Mouse (Mus musculus) bone marrow, adult 2 months (tissue): ENCODE measurements around the gene Dhfr.

ENCODE experiments used
- CTCF ChIP-seq: fragments of 200-500 bp; IDR thresholded peaks from 2 replicates; pipeline ENCODE4 v1.5.1; 2011; ENCODE audit warnings: low read length, control low read depth; ENCODE audit not compliant: control insufficient read depth, insufficient read depth
- POLR2A ChIP-seq: fragments of 200-500 bp; IDR thresholded peaks from 2 replicates; pipeline ENCODE4 v1.6.1; 2011; ENCODE audit warnings: low read depth, mild to moderate bottlenecking, control low read depth, low read length, borderline replicate concordance; ENCODE audit not compliant: control insufficient read depth

- TF ChIP-seq POLR2A (no peak), CTCF (no peak)
These were observed 3.1 kb downstream of the Dhfr start for GRCm38 (mm10) chr13:92357644-92358043.
